21 mouse cellular contexts compared by ENCODE assay signal in genomic region chr17:54192231-54192573, GRCm38 (mm10).
DNase-seq lines count a peak whose midpoint lies in the region; ATAC-seq lines count a peak whose summit lies in the region.
"Had no signal": no experiment of that assay in that cellular context is flagged by ENCODE, and none has a peak within 500 bp of the region (broad histone marks: within the 10 kb centered on the region; RNA-seq: fewer than 3 reads in every experiment).

No protein-coding gene starts in this region.

- 68% methylated on average over 3 of the region's 3 CpGs for WGBS in hindbrain, embryonic 11.5 days
- WGBS in hindbrain, embryonic 14.5 days: 56% methylated on average over 3 of the region's 3 CpGs
- WGBS in midbrain, embryonic 13.5 days: 70% methylated on average over 3 of the region's 3 CpGs
- WGBS in midbrain, embryonic 10.5 days: 73% methylated on average over 3 of the region's 3 CpGs
- 64% methylated on average over 3 of the region's 3 CpGs for WGBS in neural tube, embryonic 13.5 days
- WGBS in neural tube, embryonic 15.5 days: 57% methylated on average over 3 of the region's 3 CpGs
- WGBS in hindbrain, embryonic 16.5 days: 63% methylated on average over 3 of the region's 3 CpGs

- no peak overlapping the region for H3K4me2 ChIP-seq in hindbrain, embryonic 11.5 days (replicated peaks; ENCODE audit: low read depth, low read length)
- no peak overlapping the region for H3K4me2 ChIP-seq in hindbrain, embryonic 14.5 days (replicated peaks)
- no peak overlapping the region for H3K4me2 ChIP-seq in midbrain, embryonic 13.5 days (replicated peaks)
- H3K4me2 ChIP-seq in neural tube, embryonic 13.5 days: no peak overlapping the region
- H3K4me2 ChIP-seq in neural tube, embryonic 15.5 days: no peak overlapping the region
- H3K4me2 ChIP-seq in hindbrain, embryonic 16.5 days (ENCODE audit: low read length): no peak overlapping the region
- H3K4me2 ChIP-seq: embryonic facial prominence, embryonic 12.5 days; embryonic facial prominence, embryonic 15.5 days; forebrain, embryonic 13.5 days; heart, embryonic 13.5 days; intestine, embryonic 15.5 days had no signal

- no peak for DNase-seq in hindbrain, embryonic 11.5 days (ENCODE audit: low spot score)
- DNase-seq in hindbrain, embryonic 14.5 days (ENCODE audit: low spot score): no peak
- no peak for DNase-seq in midbrain, embryonic 10.5 days (ENCODE audit: low spot score)
- DNase-seq in right cerebral cortex, postnatal 25 days: no peak
- DNase-seq: B cell, adult 2 months; cerebellum, adult 9-10 months; gastrocnemius, postnatal 36 days; heart, adult 2 months had no signal

- ATAC-seq in hindbrain, embryonic 11.5 days (ENCODE audit: low FRiP score): peak; percentile 12; the same call in 1 of the 2 replicates
- ATAC-seq in hindbrain, embryonic 14.5 days (ENCODE audit: low FRiP score): no peak
- ATAC-seq in midbrain, embryonic 13.5 days: peak; percentile 68
- ATAC-seq in neural tube, embryonic 13.5 days (ENCODE audit: low read depth): 0 out of 2 replicates have a peak, but pooled peaks have one; percentile 19
- ATAC-seq in neural tube, embryonic 15.5 days (ENCODE audit: low FRiP score): no peak
- peak; percentile 76 for ATAC-seq in hindbrain, embryonic 16.5 days
- ATAC-seq: Patski had no signal

- no peaks in the 10 kb centered on the region for H3K4me1 ChIP-seq in hindbrain, embryonic 11.5 days (replicated peaks; ENCODE audit: control insufficient read depth, insufficient read depth, low read length)
- H3K4me1 ChIP-seq in hindbrain, embryonic 14.5 days (replicated peaks; ENCODE audit: control insufficient read depth, insufficient read depth, low read length): peaks cover 5% of the 10 kb centered on the region; the same call in 1 of the 2 replicates
- H3K4me1 ChIP-seq in midbrain, embryonic 13.5 days (replicated peaks): no peaks in the 10 kb centered on the region
- H3K4me1 ChIP-seq in midbrain, embryonic 10.5 days: no peaks in the 10 kb centered on the region
- peaks cover 7% of the 10 kb centered on the region for H3K4me1 ChIP-seq in neural tube, embryonic 13.5 days (replicated peaks)
- no peaks in the 10 kb centered on the region for H3K4me1 ChIP-seq in neural tube, embryonic 15.5 days
- peaks cover 3% of the 10 kb centered on the region; the same call in 1 of the 2 replicates for H3K4me1 ChIP-seq in hindbrain, embryonic 16.5 days (ENCODE audit: control insufficient read depth, insufficient read depth, low read depth, low read length)
- H3K4me1 ChIP-seq: embryonic facial prominence, embryonic 15.5 days; heart, embryonic 10.5 days; intestine, embryonic 15.5 days had no signal

- no peaks in the 10 kb centered on the region for H3K9me3 ChIP-seq in hindbrain, embryonic 11.5 days (ENCODE audit: control insufficient read depth, low read length)
- no peaks in the 10 kb centered on the region for H3K9me3 ChIP-seq in hindbrain, embryonic 14.5 days (ENCODE audit: control insufficient read depth, low read length)
- H3K9me3 ChIP-seq in midbrain, embryonic 13.5 days: no peaks in the 10 kb centered on the region
- H3K9me3 ChIP-seq in midbrain, embryonic 10.5 days (replicated peaks): no peaks in the 10 kb centered on the region
- H3K9me3 ChIP-seq in neural tube, embryonic 13.5 days: no peaks in the 10 kb centered on the region
- H3K9me3 ChIP-seq in neural tube, embryonic 15.5 days (replicated peaks): no peaks in the 10 kb centered on the region
- H3K9me3 ChIP-seq in hindbrain, embryonic 16.5 days (ENCODE audit: control insufficient read depth, low read length): no peaks in the 10 kb centered on the region
- H3K9me3 ChIP-seq: embryonic facial prominence, embryonic 12.5 days; embryonic facial prominence, embryonic 15.5 days; forebrain, embryonic 13.5 days; heart, embryonic 10.5 days; heart, embryonic 13.5 days; intestine, embryonic 15.5 days had no signal

- no peaks in the 10 kb centered on the region for H3K27me3 ChIP-seq in hindbrain, embryonic 11.5 days (ENCODE audit: control insufficient read depth, insufficient read depth, low read length)
- no peaks in the 10 kb centered on the region for H3K27me3 ChIP-seq in hindbrain, embryonic 14.5 days (ENCODE audit: control insufficient read depth, insufficient read depth, low read length)
- H3K27me3 ChIP-seq in midbrain, embryonic 13.5 days: no peaks in the 10 kb centered on the region
- no peaks in the 10 kb centered on the region for H3K27me3 ChIP-seq in midbrain, embryonic 10.5 days (ENCODE audit: low read depth, poor library complexity, severe bottlenecking)
- no peaks in the 10 kb centered on the region for H3K27me3 ChIP-seq in neural tube, embryonic 13.5 days
- H3K27me3 ChIP-seq in neural tube, embryonic 15.5 days (replicated peaks): no peaks in the 10 kb centered on the region
- H3K27me3 ChIP-seq in hindbrain, embryonic 16.5 days (replicated peaks; ENCODE audit: control insufficient read depth, insufficient read depth, low read length): no peaks in the 10 kb centered on the region
- H3K27me3 ChIP-seq: CH12.LX; embryonic facial prominence, embryonic 12.5 days; embryonic facial prominence, embryonic 15.5 days; forebrain, embryonic 13.5 days; heart, embryonic 13.5 days; intestine, embryonic 15.5 days; Patski had no signal

- H3K27ac ChIP-seq in hindbrain, embryonic 11.5 days (ENCODE audit: low read depth, low read length): no peak overlapping the region
- no peak overlapping the region for H3K27ac ChIP-seq in hindbrain, embryonic 14.5 days
- H3K27ac ChIP-seq in midbrain, embryonic 13.5 days: no peak overlapping the region
- no peak overlapping the region for H3K27ac ChIP-seq in midbrain, embryonic 10.5 days (replicated peaks)
- H3K27ac ChIP-seq in neural tube, embryonic 13.5 days (replicated peaks): no peak overlapping the region
- H3K27ac ChIP-seq in neural tube, embryonic 15.5 days (replicated peaks): no peak overlapping the region
- H3K27ac ChIP-seq in hindbrain, embryonic 16.5 days (ENCODE audit: low read depth, low read length): no peak overlapping the region
- H3K27ac ChIP-seq: embryonic facial prominence, embryonic 12.5 days; embryonic facial prominence, embryonic 15.5 days; forebrain, embryonic 13.5 days; heart, adult 2 months; heart, embryonic 10.5 days; heart, embryonic 13.5 days; intestine, embryonic 15.5 days had no signal

- H3K4me3 ChIP-seq in hindbrain, embryonic 11.5 days (ENCODE audit: low read depth, low read length): no peak overlapping the region
- H3K4me3 ChIP-seq in hindbrain, embryonic 14.5 days (replicated peaks; ENCODE audit: low read length): no peak overlapping the region
- no peak overlapping the region for H3K4me3 ChIP-seq in midbrain, embryonic 13.5 days (replicated peaks)
- H3K4me3 ChIP-seq in midbrain, embryonic 10.5 days: no peak overlapping the region
- H3K4me3 ChIP-seq in neural tube, embryonic 13.5 days: no peak overlapping the region
- no peak overlapping the region for H3K4me3 ChIP-seq in neural tube, embryonic 15.5 days (replicated peaks)
- no peak overlapping the region for H3K4me3 ChIP-seq in hindbrain, embryonic 16.5 days (ENCODE audit: low read length)
- H3K4me3 ChIP-seq: embryonic facial prominence, embryonic 12.5 days; embryonic facial prominence, embryonic 15.5 days; forebrain, embryonic 13.5 days; heart, adult 2 months; heart, embryonic 10.5 days; heart, embryonic 13.5 days; intestine, embryonic 15.5 days had no signal

- H3K9ac ChIP-seq in hindbrain, embryonic 11.5 days (ENCODE audit: low read depth, low read length): no peak overlapping the region
- no peak overlapping the region for H3K9ac ChIP-seq in hindbrain, embryonic 14.5 days
- no peak overlapping the region for H3K9ac ChIP-seq in midbrain, embryonic 13.5 days (replicated peaks)
- no peak overlapping the region for H3K9ac ChIP-seq in neural tube, embryonic 13.5 days
- no peak overlapping the region for H3K9ac ChIP-seq in neural tube, embryonic 15.5 days (replicated peaks)
- no peak overlapping the region for H3K9ac ChIP-seq in hindbrain, embryonic 16.5 days (ENCODE audit: low read depth, low read length)
- H3K9ac ChIP-seq: embryonic facial prominence, embryonic 12.5 days; embryonic facial prominence, embryonic 15.5 days; forebrain, embryonic 13.5 days; heart, embryonic 13.5 days; intestine, embryonic 15.5 days had no signal

- H3K36me3 ChIP-seq in hindbrain, embryonic 11.5 days (ENCODE audit: control insufficient read depth, insufficient read depth, low read length): no peaks in the 10 kb centered on the region
- no peaks in the 10 kb centered on the region for H3K36me3 ChIP-seq in hindbrain, embryonic 14.5 days (replicated peaks; ENCODE audit: control insufficient read depth, insufficient read depth)
- no peaks in the 10 kb centered on the region for H3K36me3 ChIP-seq in midbrain, embryonic 13.5 days
- no peaks in the 10 kb centered on the region for H3K36me3 ChIP-seq in midbrain, embryonic 10.5 days
- no peaks in the 10 kb centered on the region for H3K36me3 ChIP-seq in neural tube, embryonic 13.5 days
- no peaks in the 10 kb centered on the region for H3K36me3 ChIP-seq in neural tube, embryonic 15.5 days
- no peaks in the 10 kb centered on the region for H3K36me3 ChIP-seq in hindbrain, embryonic 16.5 days (ENCODE audit: control insufficient read depth, insufficient read depth, low read length)
- H3K36me3 ChIP-seq: embryonic facial prominence, embryonic 12.5 days; embryonic facial prominence, embryonic 15.5 days; G1E; heart, embryonic 10.5 days; heart, embryonic 13.5 days; intestine, embryonic 15.5 days had no signal

Comparison
In these comparisons a context has a peak if more than half of its experiments do, and no peak if none do; other contexts are left out.
1. ATAC-seq: peak in hindbrain, embryonic 11.5 days (single experiment), midbrain, embryonic 13.5 days (single experiment), neural tube, embryonic 13.5 days (single experiment) and hindbrain, embryonic 16.5 days (single experiment); none in hindbrain, embryonic 14.5 days (single experiment) and neural tube, embryonic 15.5 days (single experiment).